Mouse (Mus musculus) kidney, postnatal 25 days (tissue): Measurements from ENCODE around the gene Hipk2.
A peak's percentile ranks its signal among the peaks of the same experiment; 100 is the strongest.

ENCODE experiments used
- DNase-seq, 2 experiments: peaks; one replicate each; pipeline ENCODE4 v3.0.0; 2021; ENCODE audit warnings: mixed read lengths in 2 of 2

Gene Hipk2

GRCm38 (mm10) chr6:38742441-38742840, 133.5 kb downstream of the Hipk2 start:
- no peak for DNase-seq

- DNase-seq = no peak
These were observed 134.9 kb downstream of the Hipk2 start for GRCm38 (mm10) chr6:38741024-38741423.

GRCm38 (mm10) chr6:38739266-38739665, 136.7 kb downstream of the Hipk2 start:
- DNase-seq = no peak

- DNase-seq = no peak
These were observed 138.2 kb downstream of the Hipk2 start for GRCm38 (mm10) chr6:38737763-38738162.

GRCm38 (mm10) chr6:38736240-38736639, 139.7 kb downstream of the Hipk2 start:
- DNase-seq = peak; percentile 84 to 93

- no peak for DNase-seq
These were observed 143.3 kb downstream of the Hipk2 start for GRCm38 (mm10) chr6:38732681-38733080.

GRCm38 (mm10) chr6:38730169-38731146, 145.5 kb downstream of the Hipk2 start:
- DNase-seq = no peak

- DNase-seq = no peak
These were observed 150.4 kb downstream of the Hipk2 start for GRCm38 (mm10) chr6:38725515-38725914.

- no peak for DNase-seq
These were observed 154.6 kb downstream of the Hipk2 start for GRCm38 (mm10) chr6:38721361-38721760.

- DNase-seq = no peak
These were observed 156.7 kb downstream of the Hipk2 start for GRCm38 (mm10) chr6:38719229-38719628.

GRCm38 (mm10) chr6:38718625-38719024, 157.3 kb downstream of the Hipk2 start:
- DNase-seq = no peak

- DNase-seq = no peak
These were observed 160.1 kb downstream of the Hipk2 start for GRCm38 (mm10) chr6:38715881-38716280.

GRCm38 (mm10) chr6:38713957-38714898, 161.7 kb downstream of the Hipk2 start:
- DNase-seq = no peak

- peak in 1 of 2 experiments; percentile 28 for DNase-seq
These were observed 165.5 kb downstream of the Hipk2 start for GRCm38 (mm10) chr6:38710449-38710848.

- DNase-seq = peak; percentile 64 to 77
These were observed 171.5 kb downstream of the Hipk2 start for GRCm38 (mm10) chr6:38704264-38704984.

- peak in 1 of 2 experiments; percentile 27 for DNase-seq
These were observed 172.4 kb downstream of the Hipk2 start for GRCm38 (mm10) chr6:38703526-38703925.

GRCm38 (mm10) chr6:38702810-38703399, 173.1 kb downstream of the Hipk2 start:
- peak; percentile 65 to 74 for DNase-seq

- no peak for DNase-seq
These were observed 174.5 kb downstream of the Hipk2 start for GRCm38 (mm10) chr6:38701421-38701820.

GRCm38 (mm10) chr6:38698233-38698889, 177.6 kb downstream of the Hipk2 start:
- DNase-seq = peak in 1 of 2 experiments; percentile 29

GRCm38 (mm10) chr6:38696570-38696969, 179.4 kb downstream of the Hipk2 start:
- DNase-seq = no peak

GRCm38 (mm10) chr6:38695380-38696054, 180.4 kb downstream of the Hipk2 start:
- DNase-seq = peak; percentile 79 to 93
